Mouse (Mus musculus) thymus, postnatal 10 days (tissue): ENCODE results near the gene Cox8c.
A peak's percentile ranks its signal among the peaks of the same experiment; 100 is the strongest.

Experiments
- DNase-seq, 2 experiments: peaks; one replicate each; pipeline ENCODE4 v3.0.0; 2021; ENCODE audit warnings: low spot score in 2 of 2

Cox8c gene

GRCm38 (mm10) chr12:102899091-102899490 is at the start of gene Cox8c:
Gene Cox8c, plus strand, starts transcription at chr12:102899316.
- DNase-seq: no peak

- no peak for DNase-seq
These were observed 38.3 kb upstream of the Cox8c start for GRCm38 (mm10) chr12:102860806-102861205.

- DNase-seq: no peak
These were observed 29.3 kb upstream of the Cox8c start for GRCm38 (mm10) chr12:102869802-102870201.

- DNase-seq: no peak
These were observed 28.6 kb upstream of the Cox8c start for GRCm38 (mm10) chr12:102870527-102870926.

GRCm38 (mm10) chr12:102877301-102878030 is 21.6 kb upstream of the Cox8c start:
- peak; percentile 36 to 42 for DNase-seq

GRCm38 (mm10) chr12:102878031-102878823 is 20.9 kb upstream of the Cox8c start, which contains the start of gene Btbd7:
Gene Btbd7, minus strand, starts transcription at chr12:102878471.
- peak; percentile 97 to 99 for DNase-seq

GRCm38 (mm10) chr12:102878901-102879300 is 20.2 kb upstream of the Cox8c start:
- peak in 1 of 2 experiments; percentile 6 for DNase-seq

- peak in 1 of 2 experiments; percentile 31 for DNase-seq
These were observed 13.4 kb upstream of the Cox8c start for GRCm38 (mm10) chr12:102885735-102886134.

- DNase-seq: no peak
These were observed 11.8 kb upstream of the Cox8c start for GRCm38 (mm10) chr12:102887366-102887765.

- no peak for DNase-seq
These were observed 10.5 kb upstream of the Cox8c start for GRCm38 (mm10) chr12:102888568-102888967.

- no peak for DNase-seq
These were observed 9.1 kb downstream of the Cox8c start for GRCm38 (mm10) chr12:102908191-102908590.

GRCm38 (mm10) chr12:102916073-102916472 is 17.0 kb downstream of the Cox8c start:
- DNase-seq: no peak

- no peak for DNase-seq
These were observed 30.6 kb downstream of the Cox8c start for GRCm38 (mm10) chr12:102929764-102930163.

- no peak for DNase-seq
These were observed 31.2 kb downstream of the Cox8c start for GRCm38 (mm10) chr12:102930335-102930734.

- DNase-seq: no peak
These were observed 31.7 kb downstream of the Cox8c start for GRCm38 (mm10) chr12:102930789-102931188.

GRCm38 (mm10) chr12:102935892-102936291 is 36.8 kb downstream of the Cox8c start:
- no peak for DNase-seq

- no peak for DNase-seq
These were observed 46.5 kb downstream of the Cox8c start for GRCm38 (mm10) chr12:102945571-102945970.

GRCm38 (mm10) chr12:102947826-102948225 is 48.7 kb downstream of the Cox8c start:
- DNase-seq: no peak

- peak in 1 of 2 experiments; percentile 5 for DNase-seq
These were observed 49.8 kb downstream of the Cox8c start, which contains the start of gene Unc79 for GRCm38 (mm10) chr12:102948778-102949394. Gene Unc79, plus strand, starts transcription at chr12:102948859.

- DNase-seq: peak in 1 of 2 experiments; percentile 29
These were observed 50.5 kb downstream of the Cox8c start for GRCm38 (mm10) chr12:102949395-102950208.
